Mouse (Mus musculus): ENCODE data around the gene Taar7a.

Gene Taar7a

DNA sequence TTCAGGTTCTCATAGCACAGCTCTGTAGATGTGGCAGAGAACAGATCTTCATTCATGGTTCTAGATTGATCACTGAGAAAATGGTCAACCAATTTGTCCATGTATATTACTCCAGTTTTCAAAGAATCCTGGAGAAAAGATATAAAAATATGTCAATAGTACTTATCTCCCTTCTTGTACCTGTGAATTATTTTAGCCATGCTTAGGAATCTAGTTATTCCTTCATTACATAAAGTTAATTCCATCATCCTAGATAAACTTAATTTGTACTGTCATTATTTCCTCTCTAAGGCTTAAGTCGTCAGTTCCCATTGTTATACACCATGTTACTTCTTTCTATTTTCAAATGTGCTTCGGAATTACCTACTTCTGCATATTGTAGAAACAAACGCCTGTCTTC lies at the start of gene Taar7a:
Gene Taar7a, minus strand, starts transcription at position 101 of the 400 bp plus-strand sequence.
- no peak for DNase-seq (ENCODE audit: low spot score)

- no peak for DNase-seq (ENCODE audit: low spot score)
Observed at GRCm38 (mm10) chr10:24040120-24040869, 47.0 kb upstream of the Taar7a start.

GRCm38 (mm10) chr10:24037314-24037713 lies 44.0 kb upstream of the Taar7a start, which contains the start of gene Taar7e:
Taar7e (plus strand) TSS chr10:24037614.
- DNase-seq (ENCODE audit: low spot score), result no peak

DNA sequence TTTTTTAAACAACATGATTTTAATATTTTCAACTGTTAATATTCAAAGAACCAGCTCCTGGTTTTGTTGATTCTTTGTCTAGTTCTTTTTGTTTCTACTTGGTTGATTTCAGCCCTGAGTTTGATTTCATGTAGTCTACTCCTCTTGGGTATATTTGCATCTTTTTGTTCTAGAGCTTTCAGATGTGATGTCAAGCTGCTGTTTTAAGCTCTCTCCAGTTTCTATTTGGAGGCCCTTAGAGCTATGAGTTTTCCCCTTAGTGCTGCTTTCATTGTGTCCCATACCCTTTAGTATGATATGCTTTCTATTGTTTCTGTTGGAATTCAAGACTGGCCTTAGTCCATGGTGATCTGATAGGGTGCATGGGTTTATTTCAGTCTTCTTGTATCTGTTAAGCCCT lies 38.1 kb upstream of the Taar7a start:
- DNase-seq (ENCODE audit: low spot score), result no peak

GRCm38 (mm10) chr10:24026922-24027321 lies 33.6 kb upstream of the Taar7a start, which contains the start of gene Taar7d:
Taar7d (plus strand) TSS chr10:24027222.
- no peak for DNase-seq (ENCODE audit: low spot score)

DNA sequence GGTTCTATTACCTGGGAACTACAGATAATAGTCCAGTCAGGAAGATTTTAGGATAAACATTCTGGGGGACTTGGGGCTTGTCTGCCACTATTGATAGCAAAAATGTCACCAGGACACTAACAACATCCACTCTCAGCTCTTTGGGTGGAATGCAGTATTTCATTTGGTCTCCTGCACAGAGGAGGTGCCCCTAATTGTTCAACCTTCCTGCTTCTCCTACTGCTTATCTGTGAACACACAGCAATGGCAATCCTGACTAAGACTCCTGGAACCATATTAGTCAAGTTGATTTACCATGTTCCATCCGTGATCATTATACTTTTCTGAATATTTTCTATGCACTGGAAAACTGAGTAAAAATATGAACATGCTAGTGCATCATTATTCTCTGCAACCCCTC lies 14.9 kb upstream of the Taar7a start:
- no peak for DNase-seq (ENCODE audit: low spot score)

DNA sequence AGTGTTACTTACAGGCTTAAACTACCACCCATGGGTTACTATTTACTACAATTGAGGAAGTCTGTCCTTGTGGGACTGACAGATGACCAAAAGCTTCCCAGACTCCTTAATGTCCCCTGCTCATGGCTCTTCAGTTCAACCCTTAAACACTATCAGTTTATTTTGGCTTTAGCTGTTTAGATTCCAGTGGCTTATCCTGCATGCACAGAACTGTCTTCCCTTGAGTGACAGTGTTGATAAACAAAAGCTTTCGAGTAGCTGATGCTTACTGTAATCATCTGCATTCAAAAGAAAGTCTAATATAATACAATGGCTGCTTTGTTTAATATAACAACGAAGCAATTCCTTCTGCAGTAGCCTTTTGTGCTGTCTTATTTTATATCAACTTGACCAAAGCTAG lies 13.8 kb upstream of the Taar7a start:
- no peak for DNase-seq (ENCODE audit: low spot score)

DNA sequence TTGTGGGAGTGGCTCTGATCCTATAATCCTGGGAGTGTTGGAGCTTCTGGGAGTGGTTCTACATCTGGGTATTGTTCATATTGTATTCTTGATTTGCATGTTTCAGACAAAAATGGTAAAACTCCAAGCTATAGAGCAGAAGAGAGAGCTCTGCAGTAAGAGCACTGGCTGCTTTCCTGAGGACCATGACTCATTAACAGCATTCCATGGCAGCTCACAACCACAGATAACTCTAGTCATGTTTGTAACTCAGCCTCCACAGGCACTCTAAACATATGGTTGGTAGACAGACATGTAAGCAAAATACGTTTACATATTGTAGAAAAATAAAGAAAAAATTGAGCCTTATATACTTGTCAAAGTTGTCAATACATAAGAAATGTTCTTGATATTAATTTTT lies 13.2 kb upstream of the Taar7a start:
- DNase-seq (ENCODE audit: low spot score), result no peak

- no peak for DNase-seq (ENCODE audit: low spot score)
Observed at GRCm38 (mm10) chr10:23999639-24000038, 6.4 kb upstream of the Taar7a start, which contains the start of gene Taar7b. Taar7b (plus strand) TSS chr10:23999939.

DNA sequence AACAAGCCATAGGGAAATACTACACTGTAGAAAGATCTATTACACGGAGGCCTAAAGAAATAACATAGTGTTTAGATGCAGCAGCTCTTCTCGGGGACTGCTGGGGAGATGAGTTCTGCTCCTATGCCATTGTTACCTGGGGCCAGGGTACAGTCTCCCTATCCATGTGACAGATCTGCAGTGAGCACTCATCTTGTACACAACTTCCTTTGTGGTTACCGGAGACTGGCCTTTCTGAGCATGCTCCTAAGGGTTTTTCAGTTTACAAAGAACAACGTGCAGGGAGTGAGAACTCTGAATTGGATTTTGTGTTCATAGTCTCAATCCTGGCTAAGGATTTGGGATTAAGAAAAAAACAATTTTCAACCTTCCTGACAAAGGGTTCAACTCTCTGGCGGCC lies 6.9 kb downstream of the Taar7a start:
- DNase-seq (ENCODE audit: low spot score), result no peak

- no peak for DNase-seq (ENCODE audit: low spot score)
Observed at GRCm38 (mm10) chr10:23985546-23985945, 7.7 kb downstream of the Taar7a start, which contains the start of gene Taar6. Taar6 (minus strand) TSS chr10:23985646.

DNA sequence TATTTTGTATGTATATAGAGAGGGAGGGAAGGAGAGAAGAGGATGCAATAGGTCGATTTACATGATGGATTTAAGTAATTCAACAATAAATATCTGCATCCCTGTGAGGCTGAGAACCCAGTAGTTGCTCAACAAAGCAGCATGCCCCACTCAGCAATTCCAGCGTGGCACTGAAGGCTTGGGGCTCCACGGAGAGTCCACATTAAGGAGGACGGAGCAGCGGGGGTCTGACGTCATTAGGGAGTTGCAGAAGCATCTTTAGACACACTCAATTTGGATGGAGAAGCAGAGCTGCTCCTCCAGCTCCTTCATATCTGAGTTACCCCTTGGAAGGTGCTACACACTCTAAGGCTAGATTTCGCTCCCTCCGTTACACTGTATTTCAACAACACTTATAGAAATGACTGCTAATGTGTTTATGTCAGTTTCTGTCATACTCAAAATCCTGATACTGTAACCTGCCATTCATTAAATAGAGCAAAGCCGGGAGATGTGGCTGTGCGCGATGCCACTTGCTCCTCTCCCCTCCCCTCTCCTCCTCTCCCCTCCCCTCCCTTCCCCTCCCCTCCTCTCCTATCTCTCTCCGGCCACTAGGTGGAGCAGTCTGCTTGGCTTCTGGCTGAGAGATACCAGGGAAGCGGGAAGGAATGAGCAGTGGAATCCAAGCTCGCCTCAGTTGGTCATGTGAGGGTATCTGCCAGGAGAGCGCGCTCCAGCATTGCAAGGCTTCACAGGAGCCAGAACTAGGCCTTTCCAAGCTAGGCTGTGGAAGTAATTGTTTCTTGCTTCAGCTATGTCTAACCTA lies 14.2 kb downstream of the Taar7a start:
- peak; percentile 72 for DNase-seq (ENCODE audit: low spot score)

- no peak for DNase-seq (ENCODE audit: low spot score)
Observed at GRCm38 (mm10) chr10:23977958-23978357, 15.3 kb downstream of the Taar7a start.

GRCm38 (mm10) chr10:23971256-23971655 lies 22.0 kb downstream of the Taar7a start:
- DNase-seq (ENCODE audit: low spot score), result no peak

- no peak for DNase-seq (ENCODE audit: low spot score)
Observed at GRCm38 (mm10) chr10:23970656-23971165, 22.6 kb downstream of the Taar7a start, which contains the start of gene Taar5. Taar5 (plus strand) TSS chr10:23970706.

GRCm38 (mm10) chr10:23964921-23965610 lies 28.2 kb downstream of the Taar7a start:
- DNase-seq (ENCODE audit: low spot score), result no peak

- no peak for DNase-seq (ENCODE audit: low spot score)
Observed at GRCm38 (mm10) chr10:23963444-23963843, 29.8 kb downstream of the Taar7a start.

DNA sequence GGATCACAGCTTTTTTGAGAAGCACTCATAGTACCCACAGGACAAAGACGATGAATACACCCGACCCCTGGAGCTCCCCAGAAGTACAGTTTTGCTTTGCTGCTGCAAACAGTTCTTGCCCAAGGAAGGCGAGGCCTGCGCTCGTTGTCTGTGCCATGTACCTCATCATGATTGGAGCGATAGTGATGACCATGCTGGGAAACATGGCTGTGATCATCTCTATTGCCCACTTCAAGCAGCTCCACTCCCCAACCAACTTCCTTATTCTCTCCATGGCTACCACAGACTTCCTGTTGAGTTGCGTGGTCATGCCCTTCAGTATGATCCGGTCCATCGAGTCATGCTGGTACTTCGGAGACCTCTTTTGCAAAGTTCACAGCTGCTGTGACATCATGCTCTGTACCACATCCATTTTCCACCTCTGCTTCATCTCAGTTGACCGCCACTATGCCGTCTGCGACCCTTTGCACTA lies 32.8 kb downstream of the Taar7a start, which contains the start of gene Taar4:
Gene Taar4, plus strand, starts transcription at position 51 of the 472 bp plus-strand sequence.
- no peak for DNase-seq (ENCODE audit: low spot score)

DNA sequence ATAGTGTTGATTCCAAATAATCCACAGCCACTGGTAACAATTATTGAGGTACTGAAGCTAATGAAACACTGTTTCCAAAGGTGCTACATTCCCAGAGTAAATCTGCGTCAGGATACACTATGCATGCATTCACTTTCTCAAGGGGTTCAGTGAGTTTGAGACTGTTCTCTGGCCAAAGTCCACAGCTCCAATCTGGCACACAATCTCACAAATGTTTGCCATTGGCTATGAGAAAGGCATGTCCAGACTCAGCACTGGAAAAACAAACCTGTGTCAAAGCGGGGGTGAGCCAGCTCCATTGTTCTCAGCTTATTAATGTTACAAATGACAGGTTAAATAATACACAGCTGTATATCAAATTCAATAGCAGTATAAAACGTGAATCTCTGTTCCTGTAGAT lies 34.2 kb downstream of the Taar7a start:
- DNase-seq (ENCODE audit: low spot score), result no peak

DNA sequence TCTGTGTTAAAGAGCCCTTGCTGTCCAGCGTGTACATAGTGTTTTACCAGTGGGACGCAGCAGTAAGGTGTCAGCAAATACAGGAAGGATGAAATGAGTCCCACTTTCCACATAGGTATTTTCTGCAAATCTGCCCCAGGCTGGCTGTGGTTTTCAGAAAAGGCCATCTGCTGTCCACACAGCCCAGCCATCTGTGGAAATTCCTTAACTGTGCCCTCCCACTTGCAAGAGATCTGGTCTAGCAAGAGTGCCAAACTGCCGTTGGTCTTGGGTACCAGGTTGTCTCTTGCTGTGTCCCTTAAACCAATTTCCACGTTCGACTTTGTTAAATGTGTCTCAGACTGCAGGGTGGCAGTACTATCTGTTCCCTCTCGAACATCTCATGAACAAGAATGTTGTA lies 41.6 kb downstream of the Taar7a start:
- DNase-seq (ENCODE audit: low spot score), result no peak

GRCm38 (mm10) chr10:23949508-23950005 lies 43.7 kb downstream of the Taar7a start, which contains the start of gene Taar3:
Taar3 (plus strand) TSS chr10:23949558.
- no peak for DNase-seq (ENCODE audit: low spot score)

- DNase-seq (ENCODE audit: low spot score), result no peak
Observed at GRCm38 (mm10) chr10:23948026-23948425, 45.3 kb downstream of the Taar7a start.
